ENCODE assay signal across 10 mouse cellular contexts in the genomic region with DNA sequence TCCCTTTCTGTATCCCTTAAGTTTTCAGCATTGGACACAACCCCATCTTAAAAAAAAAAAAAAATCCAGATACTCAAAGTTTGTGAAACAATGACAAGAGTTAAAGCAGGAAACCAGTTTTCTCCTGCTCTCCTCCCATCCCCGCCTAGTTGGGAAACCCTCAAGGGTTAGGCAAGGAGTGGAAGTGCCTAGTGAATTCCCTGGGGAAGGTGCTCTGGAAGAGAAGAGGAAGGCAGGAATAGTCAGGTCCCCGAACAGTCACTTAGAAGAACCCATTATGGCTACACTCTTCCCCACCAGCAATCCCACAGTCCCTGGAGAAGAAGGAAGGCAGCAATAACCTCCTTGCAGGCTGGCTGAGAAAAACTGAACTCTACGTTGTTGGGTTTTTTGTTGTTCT. TPM values are rescaled to one million over a fixed set of nuclear protein-coding genes. Genes with fewer than 3 reads are reported as not detected.
DNase-seq lines count a peak whose midpoint lies in the region; ATAC-seq and TF ChIP-seq lines count a peak whose summit lies in the region.
"Had no signal": no experiment of that assay in that cellular context is flagged by ENCODE, and none has a peak within 500 bp of the region (broad histone marks: within the 10 kb centered on the region; RNA-seq: fewer than 3 reads in every experiment).

No protein-coding gene starts in this region.

- no peak overlapping the region for H3K9ac ChIP-seq in embryonic facial prominence, embryonic 14.5 days (ENCODE audit: low read depth, low read length)
- no peak overlapping the region for H3K9ac ChIP-seq in heart, postnatal 0 days (replicated peaks; ENCODE audit: low read depth, low read length)
- no peak overlapping the region for H3K9ac ChIP-seq in midbrain, embryonic 15.5 days
- H3K9ac ChIP-seq: liver, embryonic 14.5 days had no signal

- 49% methylated on average over 3 of the region's 3 CpGs for WGBS in embryonic facial prominence, embryonic 14.5 days
- WGBS in heart, postnatal 0 days: 38% methylated on average over 3 of the region's 3 CpGs
- WGBS in midbrain, embryonic 15.5 days: 62% methylated on average over 3 of the region's 3 CpGs

- TF ChIP-seq CTCF in left cerebral cortex, adult 2 months (IDR thresholded peaks at IDR 0.05): no peak
- TF ChIP-seq CTCF in heart, postnatal 0 days (IDR thresholded peaks at IDR 0.05; ENCODE audit: low read depth): no peak

- H3K9me3 ChIP-seq in embryonic facial prominence, embryonic 14.5 days (ENCODE audit: control insufficient read depth, low read length): no peaks in the 10 kb centered on the region
- no peaks in the 10 kb centered on the region for H3K9me3 ChIP-seq in heart, postnatal 0 days (replicated peaks; ENCODE audit: control insufficient read depth, low read length)
- H3K9me3 ChIP-seq in midbrain, embryonic 15.5 days: no peaks in the 10 kb centered on the region

- intact Hi-C loops in left cerebral cortex, adult 2 months (cut with DNase I): no loop called here

- peak overlapping the region; percentile 28; the same call in 1 of the 2 replicates for H3K27ac ChIP-seq in left cerebral cortex, adult 2 months
- H3K27ac ChIP-seq in embryonic facial prominence, embryonic 14.5 days (replicated peaks; ENCODE audit: low read depth, low read length): no peak overlapping the region
- H3K27ac ChIP-seq in heart, postnatal 0 days (ENCODE audit: low read depth): peak overlapping the region; percentile 56
- H3K27ac ChIP-seq in midbrain, embryonic 15.5 days: no peak overlapping the region
- H3K27ac ChIP-seq: liver, embryonic 14.5 days had no signal

- H3K4me1 ChIP-seq in embryonic facial prominence, embryonic 14.5 days (ENCODE audit: control insufficient read depth, insufficient read depth, low read length): peaks cover 27% of the 10 kb centered on the region
- peaks cover 43% of the 10 kb centered on the region for H3K4me1 ChIP-seq in heart, postnatal 0 days (ENCODE audit: control insufficient read depth, insufficient read depth)
- H3K4me1 ChIP-seq in midbrain, embryonic 15.5 days: peaks cover 54% of the 10 kb centered on the region

- H3K27me3 ChIP-seq in embryonic facial prominence, embryonic 14.5 days (replicated peaks; ENCODE audit: control insufficient read depth, insufficient read depth, low read length): no peaks in the 10 kb centered on the region
- no peaks in the 10 kb centered on the region for H3K27me3 ChIP-seq in heart, postnatal 0 days (ENCODE audit: control insufficient read depth, insufficient read depth, low read length)
- no peaks in the 10 kb centered on the region for H3K27me3 ChIP-seq in midbrain, embryonic 15.5 days (replicated peaks)

- no peak for TF ChIP-seq EP300 in heart, postnatal 0 days (IDR thresholded peaks at IDR 0.05; ENCODE audit: low read depth)

- 0 out of 2 replicates have a peak, but pooled peaks cover 3% of the 10 kb centered on the region for H3K36me3 ChIP-seq in embryonic facial prominence, embryonic 14.5 days (ENCODE audit: control insufficient read depth, insufficient read depth, low read length)
- no peaks in the 10 kb centered on the region for H3K36me3 ChIP-seq in heart, postnatal 0 days (replicated peaks; ENCODE audit: control insufficient read depth, insufficient read depth, low read length)
- H3K36me3 ChIP-seq in midbrain, embryonic 15.5 days (replicated peaks): no peaks in the 10 kb centered on the region

- no peak for DNase-seq in left cerebral cortex, adult 2 months (ENCODE audit: extremely low spot score in 1 of 2, low spot score in 2 of 2)
- no peak for DNase-seq in left cerebral cortex, adult 9 months (ENCODE audit: low spot score in 2 of 2)
- DNase-seq in embryonic facial prominence, embryonic 14.5 days (ENCODE audit: low spot score): peak; percentile 60
- DNase-seq in heart, postnatal 0 days (ENCODE audit: low spot score): no peak
- no peak for DNase-seq in layer of hippocampus, adult 8-10 months (ENCODE audit: low spot score in 2 of 2)
- no peak for DNase-seq in ovary, postnatal 14 days (ENCODE audit: low spot score)
- no peak for DNase-seq in thymus, postnatal 4 days

- no peak for ATAC-seq in embryonic facial prominence, embryonic 14.5 days (ENCODE audit: low read depth)
- no peak for ATAC-seq in heart, postnatal 0 days (ENCODE audit: insufficient read depth, low read depth)
- ATAC-seq in midbrain, embryonic 15.5 days (replicated peaks): no peak

- peak overlapping the region; percentile 31; the same call in 1 of the 2 replicates for H3K4me2 ChIP-seq in embryonic facial prominence, embryonic 14.5 days (ENCODE audit: low read depth, low read length)
- peak overlapping the region; percentile 56 for H3K4me2 ChIP-seq in heart, postnatal 0 days (ENCODE audit: low read depth, low read length)
- peak overlapping the region; percentile 73 for H3K4me2 ChIP-seq in midbrain, embryonic 15.5 days

- peak overlapping the region; percentile 77 for H3K4me3 ChIP-seq in left cerebral cortex, adult 2 months
- H3K4me3 ChIP-seq in embryonic facial prominence, embryonic 14.5 days (ENCODE audit: low read depth, low read length): no peak overlapping the region
- H3K4me3 ChIP-seq in heart, postnatal 0 days (ENCODE audit: low read depth, low read length): peak overlapping the region; percentile 20
- H3K4me3 ChIP-seq in midbrain, embryonic 15.5 days: peak overlapping the region; percentile 21; the same call in 1 of the 2 replicates
- H3K4me3 ChIP-seq: erythroblast, embryonic 14.5 days had no signal

RNA-seq across cellular contexts. Expression of a gene that starts 2.9 kb away (rescaled TPM):
- 100 to 1,000 TPM; 115 to 118 TPM for total RNA-seq in left cerebral cortex, adult 2 months (2021)
- 10.6 and 13.4 TPM in 2 replicates for polyA plus RNA-seq in embryonic facial prominence, embryonic 14.5 days (2014; fragmentation: Nextera tagmentation; extraction: Ambion mirVana)
- 15.0 and 19.3 TPM in 2 replicates for total RNA-seq in heart, postnatal 0 days (2014; rRNA removed; ENCODE audit: low replicate concordance)
- 11.6 and 13.0 TPM in 2 replicates for polyA plus RNA-seq in heart, postnatal 0 days (2015; fragmentation: Nextera tagmentation; extraction: Ambion mirVana)
- polyA plus RNA-seq in midbrain, embryonic 15.5 days (2015; fragmentation: Nextera tagmentation; extraction: Ambion mirVana): 25.3 and 26.7 TPM in 2 replicates
- total RNA-seq in layer of hippocampus, adult 8-10 months (2022): 10 to 100 TPM; 37.1 to 48.0 (median 44.3) TPM

RNA-seq across cellular contexts. Expression of a gene that starts 57.3 kb away (rescaled TPM):
- 10 to 100 TPM; 16.1 to 20.1 TPM for total RNA-seq in left cerebral cortex, adult 2 months (2021)
- polyA plus RNA-seq in embryonic facial prominence, embryonic 14.5 days (2014; fragmentation: Nextera tagmentation; extraction: Ambion mirVana): 37.2 and 41.3 TPM in 2 replicates
- total RNA-seq in heart, postnatal 0 days (2014; rRNA removed; ENCODE audit: low replicate concordance): 43.9 and 58.6 TPM in 2 replicates
- 31.0 and 32.3 TPM in 2 replicates for polyA plus RNA-seq in heart, postnatal 0 days (2015; fragmentation: Nextera tagmentation; extraction: Ambion mirVana)
- 27.7 and 29.9 TPM in 2 replicates for polyA plus RNA-seq in midbrain, embryonic 15.5 days (2015; fragmentation: Nextera tagmentation; extraction: Ambion mirVana)
- 10 to 100 TPM; 19.7 to 21.4 (median 20.0) TPM for total RNA-seq in layer of hippocampus, adult 8-10 months (2022)

Comparison
In these comparisons a context has a peak if more than half of its experiments do, and no peak if none do; other contexts are left out.
1. H3K27ac ChIP-seq: peak in left cerebral cortex, adult 2 months (single experiment) and heart, postnatal 0 days (single experiment); none in embryonic facial prominence, embryonic 14.5 days (single experiment) and midbrain, embryonic 15.5 days (single experiment).
2. Peak in every context shown above with its lines, with median percentiles within 50 percentile points of each other: H3K4me2 ChIP-seq.